Mouse (Mus musculus) heart, postnatal 10 days (tissue): ENCODE data around the gene Olfr297. TPM values are rescaled to one million over a fixed set of nuclear protein-coding genes. Genes with fewer than 3 reads are reported as not detected.

Source experiments
- DNase-seq, 2 experiments: peaks; one replicate each; pipeline ENCODE4 v3.0.0; 2021
- intact Hi-C: fragments of 180-260 bp; cut with DNase I; formaldehyde crosslinking; loops from one replicate; pipeline ENCODE4 v1.15.1; 2025
- total RNA-seq, 2 experiments: library from RNA; stranded (reverse); gene quantifications; 2 replicates each; pipeline ENCODE4 v1.2.3; 2021

The Olfr297 gene
- not detected for total RNA-seq

GRCm38 (mm10) chr7:86519668-86520067 lies at the start of gene Olfr297:
TSS of gene Olfr297 (plus strand) at chr7:86519968.
- no peak for DNase-seq
- intact Hi-C loops = no loop called here

DNA sequence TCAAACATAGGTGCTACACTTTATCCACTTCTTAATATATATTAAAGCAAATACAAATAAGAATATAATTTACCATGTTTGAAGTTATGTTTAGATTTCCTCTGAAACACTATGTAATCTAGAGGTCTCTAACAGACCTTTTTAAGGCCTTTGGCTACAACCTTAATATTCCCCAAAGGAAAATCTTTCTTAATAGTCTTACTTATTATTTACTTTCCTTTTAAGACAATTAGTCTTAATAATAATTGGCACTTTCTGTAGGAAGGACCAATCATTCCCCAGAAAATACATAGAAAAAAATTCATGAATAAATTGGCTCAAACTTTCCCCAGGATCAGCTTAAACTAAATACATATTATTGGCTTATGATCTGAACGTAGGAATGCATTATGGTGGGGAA lies 27.4 kb upstream of the Olfr297 start, which contains the start of gene Olfr298:
TSS of gene Olfr298 (minus strand) at position 101 of the 400 bp plus-strand sequence.
- intact Hi-C loops = no loop called here
- no peak for DNase-seq

Other genes starting within 250 kb of the Olfr297 start
- not detected for gene Olfr310, start 242.8 kb upstream of the Olfr297 start, total RNA-seq
- not detected for gene Olfr309, start 206.3 kb upstream of the Olfr297 start, total RNA-seq
- gene Olfr308, start 194.3 kb upstream of the Olfr297 start, total RNA-seq = not detected
- not detected for gene Olfr307, start 182.4 kb upstream of the Olfr297 start, total RNA-seq
- not detected for gene Olfr305, start 153.0 kb upstream of the Olfr297 start, total RNA-seq
- not detected for gene Olfr304, start 133.3 kb upstream of the Olfr297 start, total RNA-seq
- gene Olfr303, start 122.2 kb upstream of the Olfr297 start, total RNA-seq = not detected
- gene Olfr301, start 116.1 kb upstream of the Olfr297 start, total RNA-seq = not detected
- not detected for gene Olfr299, start 60.0 kb upstream of the Olfr297 start, total RNA-seq
- gene Olfr298, start 27.5 kb upstream of the Olfr297 start, total RNA-seq = not detected
- gene Olfr295, start 63.9 kb downstream of the Olfr297 start, total RNA-seq = not detected
- not detected for gene Olfr294, start 96.7 kb downstream of the Olfr297 start, total RNA-seq
- gene Olfr293, start 129.1 kb downstream of the Olfr297 start, total RNA-seq = not detected
- gene Olfr292, start 168.4 kb downstream of the Olfr297 start, total RNA-seq = not detected